Mouse (Mus musculus) liver, adult 2 months (tissue): ENCODE data around the gene Krt33a.

Experiments
- CTCF ChIP-seq: fragments of 200-500 bp; IDR thresholded peaks from 2 replicates; pipeline ENCODE4 v1.5.1; 2011; ENCODE audit warnings: low read depth, low read length, control low read depth
- POLR2A ChIP-seq: fragments of 200-500 bp; IDR thresholded peaks from 2 replicates; pipeline ENCODE4 v1.6.1; 2011; ENCODE audit warnings: low read length, control low read depth; ENCODE audit not compliant: insufficient read depth; ENCODE audit errors: extremely low read depth

DNA sequence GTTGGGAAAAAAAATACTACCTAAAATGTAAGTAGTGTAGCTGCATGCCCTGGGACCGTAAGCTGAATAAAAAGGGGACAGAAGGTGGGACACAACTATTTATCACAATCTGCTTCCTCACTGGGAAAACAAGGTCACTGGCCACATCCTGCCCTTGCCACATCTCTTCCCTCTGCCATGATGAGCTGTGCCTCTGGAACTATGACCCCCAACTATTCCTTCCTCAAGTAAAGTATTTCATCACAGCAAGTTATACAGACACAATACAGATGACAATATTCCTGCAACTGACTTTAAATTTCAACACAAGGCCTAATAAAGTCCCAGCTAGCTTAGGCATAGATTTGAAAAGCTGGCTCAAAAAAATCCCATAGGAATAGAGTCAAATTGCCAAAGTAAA, 3.5 kb upstream of the Krt33a start:
- TF ChIP-seq POLR2A (no peak), CTCF (no peak)
